Mouse (Mus musculus) kidney, adult 18-20 months (tissue): Measurements from ENCODE around the gene Grm7.
A peak's percentile ranks its signal among the peaks of the same experiment; 100 is the strongest.

Experiments used
- DNase-seq: peaks from one replicate; pipeline ENCODE4 v3.0.0; 2021

The Grm7 gene

GRCm38 (mm10) chr6:110645411-110646361 is at the start of gene Grm7:
Gene Grm7 (plus strand): TSS chr6:110645581.
- no peak for DNase-seq

- DNase-seq: no peak
These were observed 355 bp upstream of the Grm7 start for GRCm38 (mm10) chr6:110645041-110645410.

- DNase-seq: no peak
These were observed 1.5 kb downstream of the Grm7 start for GRCm38 (mm10) chr6:110646901-110647300.

- no peak for DNase-seq
These were observed 3.8 kb downstream of the Grm7 start for GRCm38 (mm10) chr6:110649227-110649626.

GRCm38 (mm10) chr6:110653361-110654001 is 8.1 kb downstream of the Grm7 start:
- no peak for DNase-seq

GRCm38 (mm10) chr6:110664436-110664835 is 19.1 kb downstream of the Grm7 start:
- no peak for DNase-seq

- DNase-seq: no peak
These were observed 23.1 kb downstream of the Grm7 start for GRCm38 (mm10) chr6:110668447-110668846.

- DNase-seq: no peak
These were observed 45.6 kb downstream of the Grm7 start for GRCm38 (mm10) chr6:110690954-110691353.

- no peak for DNase-seq
These were observed 64.4 kb downstream of the Grm7 start for GRCm38 (mm10) chr6:110709763-110710162.

- DNase-seq: no peak
These were observed 69.6 kb downstream of the Grm7 start for GRCm38 (mm10) chr6:110714943-110715342.

GRCm38 (mm10) chr6:110723371-110723770 is 78.0 kb downstream of the Grm7 start:
- DNase-seq: no peak

- no peak for DNase-seq
These were observed 88.5 kb downstream of the Grm7 start for GRCm38 (mm10) chr6:110733914-110734313.

- DNase-seq: peak; percentile 2
These were observed 98.7 kb downstream of the Grm7 start for GRCm38 (mm10) chr6:110743981-110744670.

GRCm38 (mm10) chr6:110755921-110756320 is 110.5 kb downstream of the Grm7 start:
- no peak for DNase-seq

- DNase-seq: no peak
These were observed 124.2 kb downstream of the Grm7 start for GRCm38 (mm10) chr6:110769588-110769987.

GRCm38 (mm10) chr6:110772652-110773051 is 127.3 kb downstream of the Grm7 start:
- DNase-seq: no peak

- no peak for DNase-seq
These were observed 130.7 kb downstream of the Grm7 start for GRCm38 (mm10) chr6:110776046-110776445.

- no peak for DNase-seq
These were observed 140.1 kb downstream of the Grm7 start for GRCm38 (mm10) chr6:110785497-110785928.

GRCm38 (mm10) chr6:110792696-110793095 is 147.3 kb downstream of the Grm7 start:
- DNase-seq: no peak

GRCm38 (mm10) chr6:110807481-110807880 is 162.1 kb downstream of the Grm7 start:
- no peak for DNase-seq

GRCm38 (mm10) chr6:110812214-110812613 is 166.8 kb downstream of the Grm7 start:
- no peak for DNase-seq

GRCm38 (mm10) chr6:110818236-110818635 is 172.9 kb downstream of the Grm7 start:
- DNase-seq: no peak

- no peak for DNase-seq
These were observed 222.9 kb downstream of the Grm7 start for GRCm38 (mm10) chr6:110868311-110868710.
